Mouse (Mus musculus) liver, postnatal 0 days (tissue): ENCODE data around the gene Dock9.

Experiments used
- CTCF ChIP-seq: sonication (generic); IDR thresholded peaks from 2 replicates; pipeline ENCODE4 v1.5.1; 2016; ENCODE audit warnings: antibody characterized with exemption, low read depth
- EP300 ChIP-seq: IDR thresholded peaks from 2 replicates; pipeline ENCODE4 v1.6.1; 2016; ENCODE audit warnings: antibody characterized with exemption, low read depth, mild to moderate bottlenecking

GRCm38 (mm10) chr14:121596631-121597030, 201.0 kb downstream of the Dock9 start:
- TF ChIP-seq CTCF (no peak), EP300 (no peak)
